Mouse (Mus musculus): Measurements from ENCODE around the gene Atg16l2. TPM values are rescaled to one million over a fixed set of nuclear protein-coding genes. Genes with fewer than 3 reads are reported as not detected.

Gene Atg16l2
- total RNA-seq, 2 experiments from 2014 or later: 0.70 to 6.1 TPM

DNA sequence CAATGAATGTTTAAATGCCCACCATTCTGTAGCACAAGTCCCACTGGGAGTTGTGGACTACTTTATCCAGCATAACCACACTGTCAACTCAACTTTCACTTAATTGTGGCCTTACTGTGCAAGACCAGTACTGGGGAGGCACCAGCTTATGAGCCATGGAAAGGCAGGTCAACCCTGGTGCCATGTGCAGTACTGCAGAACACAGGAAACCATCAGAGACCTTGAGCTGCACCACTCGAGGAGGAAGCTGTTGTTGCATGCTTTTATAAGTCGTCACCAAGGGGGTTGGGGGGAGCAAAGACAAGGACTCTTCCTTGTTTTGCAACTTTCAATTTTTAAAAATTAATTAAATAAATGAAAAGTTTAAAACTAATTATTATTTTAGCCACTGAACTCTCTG, 49.0 kb downstream of the Atg16l2 start:
- no peak for ATAC-seq (replicated peaks; ENCODE audit: low FRiP score, low TSS enrichment, poor library complexity, severe bottlenecking)

DNA sequence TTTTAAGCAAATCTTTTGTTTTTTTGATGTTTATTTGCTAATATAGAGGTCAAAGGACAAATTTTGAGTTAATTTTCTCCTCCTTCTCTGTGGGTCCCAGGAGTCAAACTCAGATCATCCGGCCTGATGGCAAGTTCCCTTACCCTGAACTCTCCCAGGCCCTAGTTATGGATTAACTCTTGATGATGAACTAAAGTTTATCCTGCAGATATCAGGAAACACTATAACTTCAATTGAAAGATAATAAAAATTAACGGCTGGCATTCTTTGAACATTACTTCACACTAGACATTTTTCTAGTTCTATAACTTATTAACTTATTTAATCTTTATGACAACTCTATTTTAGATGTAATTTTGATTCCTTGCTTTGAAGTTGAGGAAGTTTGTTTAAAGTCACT, 52.9 kb downstream of the Atg16l2 start:
- ATAC-seq (replicated peaks; ENCODE audit: low FRiP score, low TSS enrichment, poor library complexity, severe bottlenecking): no peak

DNA sequence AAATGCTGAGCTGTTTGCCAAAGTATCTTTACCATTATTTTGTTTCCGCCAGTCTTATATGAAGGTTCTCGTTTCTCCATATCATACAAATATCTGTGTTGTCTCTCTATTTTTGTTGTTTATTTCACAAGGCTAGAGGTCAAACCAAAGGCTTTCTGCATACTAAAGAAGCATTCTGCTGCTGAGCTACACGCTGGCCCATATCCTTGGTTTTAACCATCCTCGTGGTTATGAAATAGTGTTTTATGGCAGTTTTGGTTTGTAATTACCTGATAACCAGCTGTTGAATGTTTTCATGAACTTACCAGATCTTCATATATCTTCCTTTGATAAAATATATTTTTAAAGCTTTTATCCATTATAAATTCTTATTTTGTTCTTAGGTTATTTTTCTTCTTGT, 53.3 kb downstream of the Atg16l2 start:
- no peak for ATAC-seq (replicated peaks; ENCODE audit: low FRiP score, low TSS enrichment, poor library complexity, severe bottlenecking)

DNA sequence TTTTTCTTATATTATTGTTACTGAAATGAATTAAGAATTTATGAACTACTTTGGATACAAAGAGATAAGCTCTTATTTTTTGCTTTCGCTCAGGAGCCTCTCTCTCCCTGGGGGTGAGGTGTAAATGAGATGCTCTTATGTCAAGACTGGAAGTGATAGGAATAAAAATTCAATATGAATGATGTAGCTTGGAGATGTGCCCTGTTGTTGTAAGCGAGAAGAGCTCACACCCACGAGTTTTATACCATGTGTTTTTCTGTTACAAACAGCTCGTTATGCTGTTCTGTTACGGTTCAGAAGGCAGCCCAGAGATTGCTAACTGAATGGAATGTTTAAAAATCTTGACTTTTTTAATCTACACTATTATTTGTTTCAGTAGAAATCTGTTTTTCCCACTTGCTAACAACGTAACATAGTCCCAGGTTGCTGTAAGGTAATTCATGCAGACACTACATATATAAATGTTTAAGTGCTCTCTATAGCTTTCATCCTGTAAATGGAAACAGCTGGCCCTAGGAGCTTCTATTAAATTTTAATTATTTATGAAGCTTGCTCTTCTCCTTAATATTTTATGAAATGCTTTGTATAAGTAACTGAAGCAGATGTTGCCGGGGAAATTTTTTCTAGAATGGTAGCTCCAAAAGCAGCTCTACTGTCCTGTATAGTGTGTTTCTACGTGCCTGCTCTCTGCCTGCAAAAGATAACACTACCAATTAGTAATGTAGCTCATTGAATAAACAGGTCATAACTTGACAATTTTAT, 65.2 kb downstream of the Atg16l2 start:
- no peak for ATAC-seq (replicated peaks; ENCODE audit: low FRiP score, low TSS enrichment, poor library complexity, severe bottlenecking)

DNA sequence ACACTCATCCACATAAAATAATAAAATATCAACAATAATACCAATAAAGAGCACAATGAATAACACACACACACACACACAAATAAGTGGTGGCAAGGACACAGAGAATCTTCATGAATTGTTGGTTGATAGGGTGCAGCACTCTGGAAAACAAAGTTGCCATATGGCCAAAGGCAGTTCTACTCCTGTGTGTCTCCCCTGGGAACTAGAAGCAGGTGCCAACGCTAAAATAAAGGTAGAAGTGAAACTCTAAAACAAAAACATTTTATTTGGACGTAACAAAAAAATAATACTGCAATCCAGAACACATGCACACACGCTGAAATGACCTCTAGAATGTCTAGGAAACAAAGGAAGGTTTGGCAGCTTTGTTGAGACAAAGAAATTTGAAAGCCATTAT, 69.3 kb downstream of the Atg16l2 start:
- no peak for ATAC-seq (replicated peaks; ENCODE audit: low FRiP score, low TSS enrichment, poor library complexity, severe bottlenecking)

DNA sequence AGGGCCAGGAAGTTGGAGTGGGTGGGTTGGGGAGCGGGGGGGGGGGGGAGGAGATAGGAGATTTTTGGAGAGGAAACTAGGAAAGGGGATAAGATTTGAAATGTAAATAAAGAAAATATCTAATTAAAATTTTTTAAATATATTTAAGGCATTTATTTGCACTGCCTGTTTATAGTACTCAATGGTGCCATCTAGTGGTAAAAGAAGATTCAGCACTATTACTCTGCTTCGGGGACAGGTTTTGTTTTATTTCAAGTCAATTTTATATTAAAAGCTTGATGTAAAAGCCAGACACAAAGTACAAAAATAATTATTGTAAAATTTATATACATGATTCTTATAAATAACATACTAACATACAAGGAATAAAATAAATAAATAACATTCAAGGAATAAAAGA, 70.6 kb downstream of the Atg16l2 start:
- ATAC-seq (replicated peaks; ENCODE audit: low FRiP score, low TSS enrichment, poor library complexity, severe bottlenecking): no peak

DNA sequence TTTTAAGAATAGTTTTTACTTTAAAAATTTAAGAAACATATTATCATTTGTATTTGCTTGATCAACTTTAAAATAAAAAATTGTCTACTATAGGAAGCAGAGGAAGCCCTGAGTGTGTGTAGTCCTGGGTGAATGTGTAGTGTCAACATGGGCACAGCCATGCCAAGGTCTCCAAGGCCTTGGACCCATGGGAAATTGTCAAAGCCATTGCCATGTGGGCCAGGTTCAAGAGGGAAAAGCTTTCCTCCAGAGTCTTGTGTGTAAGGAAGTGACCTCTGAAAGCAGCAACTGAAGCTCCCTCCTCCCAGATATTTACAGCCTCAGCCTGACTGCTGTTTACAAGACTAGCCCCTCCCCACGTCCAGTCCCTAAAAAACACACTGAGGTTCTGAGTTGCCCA, 72.7 kb downstream of the Atg16l2 start:
- ATAC-seq (replicated peaks; ENCODE audit: low FRiP score, low TSS enrichment, poor library complexity, severe bottlenecking): no peak

DNA sequence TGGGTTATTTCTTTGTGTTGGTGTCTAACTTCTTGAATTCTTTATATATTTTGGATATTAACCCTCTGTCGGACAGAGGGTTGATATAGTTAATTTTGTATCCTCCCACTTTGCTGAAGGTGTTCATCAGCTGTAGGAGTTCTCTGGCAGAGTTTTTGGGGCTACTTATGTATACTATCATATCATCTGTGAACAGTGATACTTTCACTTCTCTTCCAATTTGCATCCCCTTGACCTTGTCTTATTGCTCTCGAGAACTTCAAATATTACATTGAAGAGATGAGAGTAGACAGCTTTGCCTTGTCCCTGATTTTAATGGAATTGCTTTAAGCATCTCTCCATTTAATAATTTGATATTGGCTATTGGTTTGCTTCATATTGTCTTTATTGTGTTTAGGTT, 78.5 kb downstream of the Atg16l2 start:
- ATAC-seq (replicated peaks; ENCODE audit: low FRiP score, low TSS enrichment, poor library complexity, severe bottlenecking): no peak

DNA sequence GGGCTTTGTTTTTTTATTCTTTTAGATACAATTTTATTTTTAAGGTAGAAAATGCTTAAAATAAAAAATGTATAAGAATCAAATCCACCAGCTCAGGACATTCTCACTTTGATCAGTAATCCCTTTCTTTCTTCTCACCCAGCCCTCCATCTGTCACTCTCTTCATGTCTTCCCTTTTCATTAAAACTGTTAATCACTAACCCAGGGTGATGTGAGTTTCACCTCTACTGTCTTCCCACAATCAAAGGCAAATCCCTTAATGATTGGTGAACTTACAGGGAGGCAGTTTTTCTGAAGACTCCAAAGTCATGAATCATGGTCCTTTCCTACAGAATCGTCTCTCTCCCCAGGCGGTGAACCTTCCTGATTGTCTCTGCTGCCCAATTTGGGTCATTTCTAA, 85.3 kb downstream of the Atg16l2 start:
- ATAC-seq (replicated peaks; ENCODE audit: low FRiP score, low TSS enrichment, poor library complexity, severe bottlenecking): no peak

DNA sequence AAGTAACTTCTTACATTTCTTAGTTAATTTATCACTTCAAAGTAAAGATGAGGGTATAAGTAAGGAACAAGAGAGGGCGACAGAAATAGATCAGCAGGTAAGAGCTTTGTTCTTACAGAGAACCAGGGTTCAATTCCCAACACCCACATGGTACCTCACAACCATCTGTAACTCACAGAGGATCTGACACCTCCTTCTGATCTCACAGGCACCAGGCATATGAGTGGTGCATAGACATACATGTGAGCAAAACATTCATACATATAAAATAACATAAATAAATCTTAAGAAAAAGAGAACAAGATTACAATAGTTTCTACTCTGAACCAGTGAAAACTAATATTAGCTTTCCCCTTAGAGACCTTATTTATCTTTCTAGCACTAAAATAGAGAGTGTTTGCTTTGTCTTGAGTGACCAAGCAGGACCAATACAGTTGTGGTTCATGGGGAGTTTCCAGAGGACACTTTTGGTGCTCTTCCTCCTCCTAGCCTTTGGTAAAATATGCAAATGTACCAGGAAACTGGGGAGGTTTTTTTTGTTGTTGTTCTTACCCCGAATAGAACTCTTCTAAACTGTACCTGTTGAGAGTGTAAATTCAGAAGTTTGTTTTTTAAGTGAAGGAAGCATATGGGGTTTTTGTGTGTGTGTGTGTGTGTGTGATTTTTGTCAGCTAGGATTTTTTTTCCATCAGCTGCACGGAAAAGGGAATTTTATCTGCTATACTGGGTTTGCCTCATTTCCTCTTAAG, 88.4 kb downstream of the Atg16l2 start:
- no peak for ATAC-seq (replicated peaks; ENCODE audit: low FRiP score, low TSS enrichment, poor library complexity, severe bottlenecking)

Other genes with a start within 250 kb of the Atg16l2 start
- gene Fchsd2, start 209.4 kb downstream of the Atg16l2 start, total RNA-seq (2014; fragmentation: Nextera tagmentation): 16.2 and 19.1 TPM in 2 replicates
- gene Fchsd2, start 209.4 kb downstream of the Atg16l2 start, total RNA-seq (2017): 20.2 and 22.6 TPM in 2 replicates
- 257 and 310 TPM in 2 replicates for gene Stard10, start 14.8 kb upstream of the Atg16l2 start, total RNA-seq (2014; fragmentation: Nextera tagmentation)
- 103 and 198 TPM in 2 replicates for gene Stard10, start 14.8 kb upstream of the Atg16l2 start, total RNA-seq (2017)
- 68.9 and 88.4 TPM in 2 replicates for gene Arap1, start 45.8 kb upstream of the Atg16l2 start, total RNA-seq (2014; fragmentation: Nextera tagmentation)
- 20.1 and 31.0 TPM in 2 replicates for gene Arap1, start 45.8 kb upstream of the Atg16l2 start, total RNA-seq (2017)
- gene Gm45837, start 108.6 kb upstream of the Atg16l2 start, total RNA-seq (2014; fragmentation: Nextera tagmentation): not detected in 2 replicates
- gene Gm45837, start 108.6 kb upstream of the Atg16l2 start, total RNA-seq (2017): not detected in 2 replicates
- gene Pde2a, start 119.4 kb upstream of the Atg16l2 start, total RNA-seq (2014; fragmentation: Nextera tagmentation): 4.7 and 19.4 TPM in 2 replicates
- 4.5 and 6.0 TPM in 2 replicates for gene Pde2a, start 119.4 kb upstream of the Atg16l2 start, total RNA-seq (2017)

Data from megakaryocyte-erythroid progenitor cell, adult 5-6 weeks (primary cell).